Mouse (Mus musculus) E14TG2a.4 (cell line): ENCODE measurements around the gene Per2.
"Not testable (repeated sequence)": the region's sequence is repeated elsewhere in the genome, so short reads cannot be mapped to it uniquely, and the experiment has no call there.

Experiments used
- CTCF ChIP-seq: conservative IDR thresholded peaks from 2 replicates; pipeline ENCODE4 v1.5.1; 2014; ENCODE audit warnings: low read length
- NANOG ChIP-seq: IDR thresholded peaks from 2 replicates; pipeline ENCODE4 v1.6.1; 2014; ENCODE audit warnings: borderline replicate concordance, low read length, mixed read lengths

GRCm38 (mm10) chr1:91478145-91478544 lies 19.0 kb upstream of the Per2 start:
- TF ChIP-seq CTCF, NANOG: not testable (repeated sequence)
